9 mouse cellular contexts compared by ENCODE assay signal in genomic region chr6:90678759-90679158, GRCm38 (mm10).
A peak's percentile ranks its signal among the peaks of the same experiment; 100 is the strongest.
DNase-seq lines count a peak whose midpoint lies in the region; ATAC-seq and TF ChIP-seq lines count a peak whose summit lies in the region.
"Had no signal": no experiment of that assay in that cellular context is flagged by ENCODE, and none has a peak within 500 bp of the region (broad histone marks: within the 10 kb centered on the region; RNA-seq: fewer than 3 reads in every experiment).

No protein-coding gene starts in this region.

- TF ChIP-seq CTCF in left cerebral cortex, adult 2 months (IDR thresholded peaks at IDR 0.05): no peak

- peaks cover 57% of the 10 kb centered on the region for H3K36me3 ChIP-seq in heart, embryonic 15.5 days
- H3K36me3 ChIP-seq in kidney, embryonic 16.5 days (ENCODE audit: insufficient read depth, low read length): peaks cover 57% of the 10 kb centered on the region
- H3K36me3 ChIP-seq in midbrain, embryonic 14.5 days (ENCODE audit: control insufficient read depth, insufficient read depth, low read length): peaks cover 66% of the 10 kb centered on the region

- H3K4me3 ChIP-seq in left cerebral cortex, adult 2 months: no peak overlapping the region
- H3K4me3 ChIP-seq in heart, embryonic 15.5 days: no peak overlapping the region
- H3K4me3 ChIP-seq in kidney, embryonic 16.5 days (ENCODE audit: low read length): no peak overlapping the region
- no peak overlapping the region for H3K4me3 ChIP-seq in midbrain, embryonic 14.5 days (replicated peaks; ENCODE audit: low read depth, low read length)

- H3K27me3 ChIP-seq in heart, embryonic 15.5 days: no peaks in the 10 kb centered on the region
- H3K27me3 ChIP-seq in kidney, embryonic 16.5 days (ENCODE audit: insufficient read depth, low read length): no peaks in the 10 kb centered on the region
- H3K27me3 ChIP-seq in midbrain, embryonic 14.5 days (ENCODE audit: control insufficient read depth, insufficient read depth, low read length): no peaks in the 10 kb centered on the region

- 73% methylated on average over 4 of the region's 4 CpGs for WGBS in heart, embryonic 15.5 days
- WGBS in kidney, embryonic 16.5 days: 64% methylated on average over 4 of the region's 4 CpGs
- WGBS in midbrain, embryonic 14.5 days: 50% methylated on average over 4 of the region's 4 CpGs

- peak; percentile 74 for ATAC-seq in heart, embryonic 15.5 days (replicated peaks; ENCODE audit: insufficient number of reproducible peaks, insufficient read depth, low FRiP score, low read depth)
- ATAC-seq in kidney, embryonic 16.5 days (ENCODE audit: low FRiP score, low TSS enrichment): no peak; the same call in 1 of the 2 replicates
- no peak for ATAC-seq in midbrain, embryonic 14.5 days (ENCODE audit: low FRiP score, low TSS enrichment)

- intact Hi-C loops in left cerebral cortex, adult 2 months (cut with DNase I): no loop called here
- intact Hi-C loops in left cerebral cortex, postnatal 14 days (cut with DNase I): no loop called here

- DNase-seq in left cerebral cortex, adult 2 months (ENCODE audit: extremely low spot score in 1 of 2, low spot score in 2 of 2): no peak
- DNase-seq in left cerebral cortex, adult 11 months (ENCODE audit: low spot score): no peak
- peak; percentile 46 for DNase-seq in lung, postnatal 25 days (ENCODE audit: low spot score)
- no peak for DNase-seq in left cerebral cortex, postnatal 14 days (ENCODE audit: low spot score in 2 of 2)
- DNase-seq in B cell, adult 2 months: no peak
- DNase-seq in midbrain, embryonic 14.5 days: no peak
- DNase-seq: cerebellum, postnatal 25 days had no signal

- no peak overlapping the region for H3K9ac ChIP-seq in heart, embryonic 15.5 days
- no peak overlapping the region for H3K9ac ChIP-seq in kidney, embryonic 16.5 days (replicated peaks; ENCODE audit: low read length)
- H3K9ac ChIP-seq in midbrain, embryonic 14.5 days (replicated peaks; ENCODE audit: low read length): no peak overlapping the region

- H3K9me3 ChIP-seq in heart, embryonic 15.5 days (replicated peaks): no peaks in the 10 kb centered on the region
- no peaks in the 10 kb centered on the region for H3K9me3 ChIP-seq in kidney, embryonic 16.5 days (ENCODE audit: low read length)
- H3K9me3 ChIP-seq in midbrain, embryonic 14.5 days (ENCODE audit: control insufficient read depth, low read length): no peaks in the 10 kb centered on the region

- H3K4me2 ChIP-seq in heart, embryonic 15.5 days: no peak overlapping the region
- no peak overlapping the region for H3K4me2 ChIP-seq in kidney, embryonic 16.5 days (replicated peaks; ENCODE audit: low read depth, low read length)
- no peak overlapping the region for H3K4me2 ChIP-seq in midbrain, embryonic 14.5 days (ENCODE audit: low read length)

- peak overlapping the region; percentile 8; the same call in 1 of the 2 replicates for H3K27ac ChIP-seq in left cerebral cortex, adult 2 months
- peak overlapping the region; percentile 74 for H3K27ac ChIP-seq in heart, embryonic 15.5 days
- peak overlapping the region; percentile 72 for H3K27ac ChIP-seq in kidney, embryonic 16.5 days (ENCODE audit: low read length)
- no peak overlapping the region for H3K27ac ChIP-seq in midbrain, embryonic 14.5 days (replicated peaks; ENCODE audit: low read depth, low read length)

- peaks cover 25% of the 10 kb centered on the region for H3K4me1 ChIP-seq in heart, embryonic 15.5 days (replicated peaks)
- H3K4me1 ChIP-seq in kidney, embryonic 16.5 days (ENCODE audit: insufficient read depth, low read length): peaks cover 11% of the 10 kb centered on the region
- no peaks in the 10 kb centered on the region for H3K4me1 ChIP-seq in midbrain, embryonic 14.5 days (ENCODE audit: control insufficient read depth, insufficient read depth, low read length)
